Mouse (Mus musculus): Measurements from ENCODE around the gene Adcy6. TPM values are rescaled to one million over a fixed set of nuclear protein-coding genes. Genes with fewer than 3 reads are reported as not detected.

Gene Adcy6
- total RNA-seq, 1 experiment = 15.3 TPM

GRCm38 (mm10) chr15:98606051-98606536, 3.8 kb downstream of the Adcy6 start:
- no peaks in the 10 kb centered on the region for H3K36me3 ChIP-seq (ENCODE audit: control insufficient read depth, insufficient read depth, low read length, poor library complexity, severe bottlenecking)
- no peak overlapping the region for H3K27ac ChIP-seq (ENCODE audit: insufficient read depth, low read depth, low read length, poor library complexity, severe bottlenecking)
- H3K9me3 ChIP-seq (ENCODE audit: control insufficient read depth, insufficient read depth, low read depth, low read length) = no peaks in the 10 kb centered on the region
- peaks cover 4 to 22% of the 10 kb centered on the region in 2 experiments; a peak in 3 of 4 replicates for H3K4me1 ChIP-seq (ENCODE audit: control insufficient read depth in 2 of 2, insufficient read depth in 2 of 2, low read length in 2 of 2, poor library complexity in 1 of 2)
- no peak for DNase-seq (ENCODE audit: low read depth, low spot score)
- H3K4me3 ChIP-seq (ENCODE audit: insufficient read depth in 1 of 2, low read depth in 1 of 2, low read length in 2 of 2, poor library complexity in 1 of 2, severe bottlenecking in 1 of 2) = no peak overlapping the region
- no peak overlapping the region for H3K9ac ChIP-seq (ENCODE audit: insufficient read depth, low read depth, low read length, poor library complexity, severe bottlenecking)
- in situ Hi-C loops (cut with MboI; ENCODE audit: low sequenced_read_pairs in 2 of 2, unreplicated experiment in 2 of 2) = no loop called here
- TF ChIP-seq CHD2 (IDR thresholded peaks at IDR 0.05; ENCODE audit: low read depth, low read length) (no peak), HCFC1 (IDR thresholded peaks at IDR 0.05; ENCODE audit: borderline replicate concordance, insufficient read depth, low read length) (no peak), MAFK (IDR thresholded peaks at IDR 0.05; ENCODE audit: insufficient read depth, low read depth, low read length) (no peak), ZC3H11A (IDR thresholded peaks at IDR 0.05; ENCODE audit: borderline replicate concordance, low read depth, low read length) (no peak), ZNF384 (IDR thresholded peaks at IDR 0.05; ENCODE audit: low read depth, low read length) (no peak)

- peaks cover 4 to 32% of the 10 kb centered on the region in 2 experiments; a peak in 3 of 4 replicates for H3K4me1 ChIP-seq (ENCODE audit: control insufficient read depth in 2 of 2, insufficient read depth in 2 of 2, low read length in 2 of 2, poor library complexity in 1 of 2)
- 0 out of 2 replicates have a peak, but pooled peaks have one; percentile 2 for TF ChIP-seq ZC3H11A (IDR thresholded peaks at IDR 0.05; ENCODE audit: borderline replicate concordance, low read depth, low read length)
- no peak for TF ChIP-seq MAFK (IDR thresholded peaks at IDR 0.05; ENCODE audit: insufficient read depth, low read depth, low read length)
- H3K36me3 ChIP-seq (ENCODE audit: control insufficient read depth, insufficient read depth, low read length, poor library complexity, severe bottlenecking) = no peaks in the 10 kb centered on the region
- in situ Hi-C loops (cut with MboI; ENCODE audit: low sequenced_read_pairs in 2 of 2, unreplicated experiment in 2 of 2) = no loop called here
- peak overlapping the region; percentile 40 to 53 for H3K4me3 ChIP-seq (ENCODE audit: insufficient read depth in 1 of 2, low read depth in 1 of 2, low read length in 2 of 2, poor library complexity in 1 of 2, severe bottlenecking in 1 of 2)
- no peak for DNase-seq (ENCODE audit: low read depth, low spot score)
- no peak overlapping the region for H3K27ac ChIP-seq (ENCODE audit: insufficient read depth, low read depth, low read length, poor library complexity, severe bottlenecking)
- no peaks in the 10 kb centered on the region for H3K9me3 ChIP-seq (ENCODE audit: control insufficient read depth, insufficient read depth, low read depth, low read length)
- peak overlapping the region; percentile 1; the same call in 1 of the 2 replicates for H3K9ac ChIP-seq (ENCODE audit: insufficient read depth, low read depth, low read length, poor library complexity, severe bottlenecking)
Observed at GRCm38 (mm10) chr15:98604041-98604575, 5.8 kb downstream of the Adcy6 start.

- in situ Hi-C loops (cut with MboI; ENCODE audit: low sequenced_read_pairs in 2 of 2, unreplicated experiment in 2 of 2) = no loop called here
- DNase-seq (ENCODE audit: low read depth, low spot score) = no peak
- Histone ChIP-seq H3K4me1 (ENCODE audit: control insufficient read depth in 2 of 2, insufficient read depth in 2 of 2, low read length in 2 of 2, poor library complexity in 1 of 2) (peaks cover 4 to 38% of the 10 kb centered on the region in 2 experiments; a peak in 3 of 4 replicates), H3K4me3 (ENCODE audit: insufficient read depth in 1 of 2, low read depth in 1 of 2, low read length in 2 of 2, poor library complexity in 1 of 2, severe bottlenecking in 1 of 2) (no peak overlapping the region), H3K27ac (ENCODE audit: insufficient read depth, low read depth, low read length, poor library complexity, severe bottlenecking) (no peak overlapping the region), H3K9ac (ENCODE audit: insufficient read depth, low read depth, low read length, poor library complexity, severe bottlenecking) (no peak overlapping the region), H3K9me3 (ENCODE audit: control insufficient read depth, insufficient read depth, low read depth, low read length) (no peaks in the 10 kb centered on the region), H3K36me3 (ENCODE audit: control insufficient read depth, insufficient read depth, low read length, poor library complexity, severe bottlenecking) (no peaks in the 10 kb centered on the region)
- TF ChIP-seq CHD2 (IDR thresholded peaks at IDR 0.05; ENCODE audit: low read depth, low read length) (no peak), ZC3H11A (IDR thresholded peaks at IDR 0.05; ENCODE audit: borderline replicate concordance, low read depth, low read length) (no peak), MAFK (IDR thresholded peaks at IDR 0.05; ENCODE audit: insufficient read depth, low read depth, low read length) (no peak), HCFC1 (IDR thresholded peaks at IDR 0.05; ENCODE audit: borderline replicate concordance, insufficient read depth, low read length) (no peak), ZNF384 (IDR thresholded peaks at IDR 0.05; ENCODE audit: low read depth, low read length) (no peak)
Observed at GRCm38 (mm10) chr15:98602921-98603458, 6.9 kb downstream of the Adcy6 start.

GRCm38 (mm10) chr15:98602191-98602881, 7.5 kb downstream of the Adcy6 start:
- H3K36me3 ChIP-seq (ENCODE audit: control insufficient read depth, insufficient read depth, low read length, poor library complexity, severe bottlenecking) = no peaks in the 10 kb centered on the region
- H3K4me3 ChIP-seq (ENCODE audit: insufficient read depth in 1 of 2, low read depth in 1 of 2, low read length in 2 of 2, poor library complexity in 1 of 2, severe bottlenecking in 1 of 2) = 0 out of 4 replicates have a peak overlapping the region, but pooled peaks of 1 of the 2 experiments have one; percentile 12
- peak overlapping the region; percentile 48; the same call in 1 of the 2 replicates for H3K9ac ChIP-seq (ENCODE audit: insufficient read depth, low read depth, low read length, poor library complexity, severe bottlenecking)
- H3K9me3 ChIP-seq (ENCODE audit: control insufficient read depth, insufficient read depth, low read depth, low read length) = no peaks in the 10 kb centered on the region
- in situ Hi-C loops (cut with MboI; ENCODE audit: low sequenced_read_pairs in 2 of 2, unreplicated experiment in 2 of 2) = no loop called here
- H3K27ac ChIP-seq (ENCODE audit: insufficient read depth, low read depth, low read length, poor library complexity, severe bottlenecking) = no peak overlapping the region
- DNase-seq (ENCODE audit: low read depth, low spot score) = no peak
- TF ChIP-seq ZC3H11A (IDR thresholded peaks at IDR 0.05; ENCODE audit: borderline replicate concordance, low read depth, low read length) = no peak
- peaks cover 4 to 38% of the 10 kb centered on the region in 2 experiments; a peak in 3 of 4 replicates for H3K4me1 ChIP-seq (ENCODE audit: control insufficient read depth in 2 of 2, insufficient read depth in 2 of 2, low read length in 2 of 2, poor library complexity in 1 of 2)
